Mouse (Mus musculus): ENCODE data around the gene Nckap5.

- TF ChIP-seq EP300 (IDR thresholded peaks at IDR 0.05; ENCODE audit: low read depth) (no peak), CTCF (IDR thresholded peaks at IDR 0.05; ENCODE audit: low read depth) (no peak)
Observed at GRCm38 (mm10) chr1:126332026-126332425, 498.6 kb downstream of the Nckap5 start.

All from liver, postnatal 0 days (tissue).